Mouse (Mus musculus) lung, postnatal 0 days (tissue): Measurements from ENCODE around the gene Tbc1d30.

Experiments used
- CTCF ChIP-seq: IDR thresholded peaks from 2 replicates; pipeline ENCODE4 v1.5.1; 2016; ENCODE audit warnings: antibody characterized with exemption, mild to moderate bottlenecking
- EP300 ChIP-seq: IDR thresholded peaks from 2 replicates; pipeline ENCODE4 v1.6.1; 2016; ENCODE audit warnings: antibody characterized with exemption, mild to moderate bottlenecking, control low read depth

- TF ChIP-seq CTCF (peak; percentile 4), EP300 (no peak)
Observed at GRCm38 (mm10) chr10:121364801-121365564, 13.9 kb upstream of the Tbc1d30 start, which contains the start of gene Gns.
